Mouse (Mus musculus) ES-Bruce4 (cell line): ENCODE measurements around the gene Pycr2.

Experiments used
- CTCF ChIP-seq: IDR thresholded peaks from one replicate; pipeline ENCODE4 v1.8.1; 2011; ENCODE audit warnings: low read depth, low read length
- POLR2A ChIP-seq: IDR thresholded peaks from one replicate; pipeline ENCODE4 v1.8.1; 2011; ENCODE audit warnings: low read length; ENCODE audit not compliant: insufficient read depth

DNA sequence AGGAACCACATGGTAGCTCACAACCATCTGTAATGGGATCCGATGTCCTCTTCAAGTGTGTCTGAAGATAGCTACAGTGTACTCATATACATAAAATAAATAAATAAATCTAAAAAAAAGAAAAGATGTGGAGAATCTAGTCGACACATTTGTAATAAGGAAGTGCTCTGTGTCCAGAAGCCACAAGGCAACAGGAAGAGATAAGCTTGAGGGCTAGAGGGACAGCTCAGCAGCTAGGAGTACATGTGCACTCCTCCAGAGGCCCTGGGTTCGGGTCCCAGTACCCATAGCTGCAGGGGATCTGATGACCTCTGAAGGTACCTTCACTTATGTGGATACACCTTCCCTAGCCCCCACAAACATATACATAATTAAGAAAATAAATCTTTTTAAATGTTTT lies 22.3 kb upstream of the Pycr2 start:
- TF ChIP-seq CTCF (no peak), POLR2A (no peak)
